Mouse (Mus musculus) kidney, adult 2 months (tissue): Measurements from ENCODE around the gene Tifa. TPM values are rescaled to one million over a fixed set of nuclear protein-coding genes. Genes with fewer than 3 reads are reported as not detected.

ENCODE experiments used
- DNase-seq: peaks from one replicate; pipeline ENCODE4 v3.0.0; 2021
- H3K27ac ChIP-seq: fragments of 200-500 bp; 2 replicates; pipeline ENCODE4 v1.5.1; 2012; ENCODE audit warnings: low read depth, low read length, control low read depth, inconsistent platforms; ENCODE audit not compliant: insufficient read depth
- H3K27me3 ChIP-seq: fragments of 200-500 bp; replicated peaks from 2 replicates; pipeline ENCODE4 v1.6.1; 2012; ENCODE audit warnings: mild to moderate bottlenecking, moderate library complexity, low read length, inconsistent platforms; ENCODE audit not compliant: control insufficient read depth, insufficient read depth
- H3K36me3 ChIP-seq: fragments of 200-500 bp; 2 replicates; pipeline ENCODE4 v1.6.1; 2012; ENCODE audit warnings: mild to moderate bottlenecking, moderate library complexity, low read length, inconsistent platforms; ENCODE audit not compliant: control insufficient read depth, insufficient read depth
- H3K4me1 ChIP-seq: fragments of 200-500 bp; 2 replicates; pipeline ENCODE4 v1.6.1; 2011; ENCODE audit warnings: low read length; ENCODE audit not compliant: control insufficient read depth, insufficient read depth
- H3K4me3 ChIP-seq: fragments of 200-500 bp; 2 replicates; pipeline ENCODE4 v1.5.1; 2011; ENCODE audit warnings: mild to moderate bottlenecking, low read depth, low read length, control low read depth; ENCODE audit not compliant: insufficient read depth
- CTCF ChIP-seq: fragments of 200-500 bp; conservative IDR thresholded peaks from 2 replicates; pipeline ENCODE4 v1.5.1; 2011; ENCODE audit warnings: low read depth, mild to moderate bottlenecking, control low read depth, low read length, moderate library complexity, mixed read lengths; ENCODE audit not compliant: insufficient read depth, insufficient read length
- POLR2A ChIP-seq: fragments of 200-500 bp; IDR thresholded peaks from one replicate; pipeline ENCODE4 v1.6.1; 2011; ENCODE audit warnings: low read depth, low read length, control low read depth
- WGBS: fragments of 180-500 bp; shearing (Covaris S2); methylation state at CpG from one replicate; pipeline ENCODE4 v1.1.7; 2018; 5-methylcytosine and 5-hydroxymethylcytosine counted together
- polyA plus RNA-seq: library from polyadenylated mRNA; depleted of rRNA; stranded (reverse); fragments of >200 nt; gene quantifications from 2 replicates; pipeline ENCODE4 v1.2.3, GENCODE M21; 2012

Gene Tifa
- polyA plus RNA-seq, 1 experiment = 4.1 TPM

DNA sequence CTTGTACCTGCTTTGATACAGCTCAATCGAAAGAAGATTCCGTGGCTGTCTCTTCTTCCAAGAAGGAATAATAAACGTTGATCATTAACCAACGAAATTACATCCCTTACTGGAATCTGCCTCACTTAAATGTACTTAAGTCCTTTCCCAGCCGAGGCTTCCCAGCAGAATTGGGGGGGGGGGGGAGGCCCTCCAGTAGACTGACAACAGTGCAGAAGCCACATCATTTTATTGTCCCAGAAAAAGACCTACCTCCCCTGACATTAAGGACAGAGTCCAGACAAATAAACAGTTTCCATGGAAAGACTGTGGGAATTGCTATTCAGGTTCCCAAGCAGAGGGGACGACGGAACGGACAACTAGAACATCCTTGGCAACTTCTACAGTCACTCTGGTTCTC lies 686 bp upstream of the Tifa start:
- WGBS = 43% methylated on average over 8 of the region's 8 CpGs
- no peak for TF ChIP-seq CTCF
- TF ChIP-seq POLR2A = no peak
- H3K36me3 ChIP-seq = no peaks in the 10 kb centered on the region
- peak overlapping the region; percentile 61 for H3K4me3 ChIP-seq
- H3K27ac ChIP-seq = no peak overlapping the region
- peaks cover 12% of the 10 kb centered on the region; the same call in 1 of the 2 replicates for H3K4me1 ChIP-seq
- no peak for DNase-seq
- H3K27me3 ChIP-seq = no peaks in the 10 kb centered on the region

DNA sequence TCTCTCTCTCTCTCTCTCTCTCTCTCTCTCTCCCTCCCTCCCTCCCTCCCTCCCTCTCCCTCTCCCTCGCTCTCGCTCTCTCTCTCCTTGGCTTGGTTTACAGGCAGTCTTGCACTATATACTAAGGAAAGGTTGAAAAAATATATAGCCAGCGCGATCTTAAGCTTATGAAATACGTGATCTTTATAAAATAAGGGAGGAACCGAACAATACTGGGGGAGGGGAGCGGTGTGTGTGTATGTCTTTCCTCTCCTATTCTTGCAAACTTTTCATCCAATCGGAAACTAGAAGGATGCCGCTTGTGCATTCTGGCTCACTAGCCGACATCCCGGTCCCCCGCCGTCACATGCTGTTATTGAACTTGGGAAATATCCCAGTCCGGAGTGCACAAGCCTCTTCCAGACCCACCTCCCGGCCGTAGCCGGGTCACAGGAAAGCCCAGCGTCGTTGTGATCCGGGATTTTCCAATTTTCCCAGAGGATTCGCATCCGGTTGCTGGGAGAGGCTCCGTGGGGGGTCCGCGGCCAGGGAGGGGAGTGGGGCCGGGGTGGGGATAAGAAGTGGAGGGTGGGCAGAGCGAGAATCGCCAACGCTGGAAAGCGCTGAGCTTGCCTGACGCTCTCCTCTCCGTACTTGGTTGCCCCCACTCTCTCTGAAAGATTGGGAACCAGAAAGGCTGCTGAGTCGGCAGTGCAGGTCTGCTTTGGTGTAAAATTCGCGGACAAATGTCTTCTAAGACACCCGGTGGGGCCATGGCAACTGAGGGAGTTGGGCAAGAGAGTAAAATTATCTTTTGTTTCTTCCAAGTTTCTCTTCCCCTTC lies 840 bp downstream of the Tifa start:
- peak; percentile 66 for DNase-seq
- Histone ChIP-seq H3K4me1 (peaks cover 12% of the 10 kb centered on the region; the same call in 1 of the 2 replicates), H3K27me3 (no peaks in the 10 kb centered on the region), H3K4me3 (peak overlapping the region; percentile 61), H3K36me3 (no peaks in the 10 kb centered on the region), H3K27ac (0 out of 2 replicates have a peak overlapping the region, but pooled peaks have one; percentile 35)
- WGBS = under 1% methylated on average over 35 of the region's 36 CpGs
- TF ChIP-seq POLR2A (no peak), CTCF (no peak)

DNA sequence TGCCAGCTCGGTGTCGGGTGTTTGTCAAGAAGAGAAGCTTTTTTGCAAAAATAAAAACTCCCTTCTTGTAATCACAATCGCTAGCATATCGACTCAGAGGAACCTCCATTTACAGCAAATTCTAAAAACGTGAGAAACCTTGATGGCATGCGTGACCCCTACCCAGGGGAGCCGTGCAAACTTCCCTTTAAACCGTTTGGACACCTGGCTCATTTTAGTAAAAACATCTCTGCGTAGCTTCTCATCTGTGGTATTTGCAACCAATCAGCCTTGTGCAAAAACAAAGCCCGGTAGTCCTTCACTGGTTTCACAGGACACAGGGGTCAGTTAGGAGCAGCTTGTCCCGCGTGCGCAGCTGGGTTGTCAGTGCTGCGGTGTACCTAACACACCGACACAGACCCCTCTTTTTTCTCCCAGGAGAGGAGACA lies 1.5 kb downstream of the Tifa start:
- peak; percentile 23 for DNase-seq
- no peaks in the 10 kb centered on the region for H3K36me3 ChIP-seq
- 0 out of 2 replicates have a peak overlapping the region, but pooled peaks have one; percentile 35 for H3K27ac ChIP-seq
- peak overlapping the region; percentile 61 for H3K4me3 ChIP-seq
- TF ChIP-seq CTCF = no peak
- no peak for TF ChIP-seq POLR2A
- H3K4me1 ChIP-seq = peaks cover 12% of the 10 kb centered on the region; the same call in 1 of the 2 replicates
- 5% methylated on average over 15 of the region's 15 CpGs for WGBS
- no peaks in the 10 kb centered on the region for H3K27me3 ChIP-seq

DNA sequence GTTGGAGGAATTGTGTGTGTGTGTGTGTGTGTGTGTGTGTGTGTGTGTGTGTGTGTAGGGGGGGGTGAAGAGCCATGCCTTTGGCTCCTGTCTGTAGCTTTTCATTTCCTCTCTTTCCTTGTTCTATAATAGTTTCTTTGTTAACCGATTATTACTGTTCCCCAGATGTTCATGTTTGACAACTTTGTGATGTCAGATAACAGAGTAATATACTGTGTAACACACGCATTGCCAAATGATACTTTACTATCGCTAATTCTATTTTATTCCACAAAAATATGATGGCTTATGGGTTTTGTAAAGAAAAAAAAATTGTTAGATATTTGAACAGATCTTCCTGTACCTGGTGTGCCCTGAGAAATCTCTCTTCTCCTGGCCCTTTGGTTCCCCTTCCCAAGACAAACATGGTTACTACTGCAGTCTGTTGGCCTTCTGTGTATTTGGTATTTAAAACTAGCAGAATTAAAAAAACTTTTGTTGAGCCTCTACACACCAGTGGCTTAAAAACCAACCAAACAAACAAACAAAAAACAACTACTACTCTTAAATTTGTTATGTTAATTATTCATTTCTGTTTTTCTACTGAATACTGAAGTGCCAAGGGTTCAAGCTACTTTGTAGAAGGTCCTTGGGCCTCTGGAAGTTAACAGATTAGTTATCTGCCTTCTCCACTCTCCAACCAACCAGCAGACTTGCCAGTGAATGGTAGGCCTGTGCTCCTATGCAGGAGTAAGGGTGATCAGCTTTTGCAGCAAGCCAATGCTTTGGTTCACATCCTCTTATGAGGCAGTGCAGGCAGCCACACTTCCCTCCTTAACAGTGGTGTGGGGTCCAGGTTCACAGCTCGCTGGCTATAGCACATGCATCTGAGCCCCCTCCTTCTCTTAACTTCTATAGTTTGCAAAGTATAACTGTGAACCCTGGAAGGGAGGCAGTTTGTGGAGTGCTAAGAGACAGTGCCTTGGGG lies 2.3 kb downstream of the Tifa start:
- DNase-seq = no peak
- Histone ChIP-seq H3K27me3 (no peaks in the 10 kb centered on the region), H3K36me3 (no peaks in the 10 kb centered on the region), H3K4me1 (peaks cover 12% of the 10 kb centered on the region; the same call in 1 of the 2 replicates), H3K4me3 (no peak overlapping the region), H3K27ac (no peak overlapping the region)
- no peak for TF ChIP-seq POLR2A
- no peak for TF ChIP-seq CTCF
- 74% methylated on average over 4 of the region's 4 CpGs for WGBS

DNA sequence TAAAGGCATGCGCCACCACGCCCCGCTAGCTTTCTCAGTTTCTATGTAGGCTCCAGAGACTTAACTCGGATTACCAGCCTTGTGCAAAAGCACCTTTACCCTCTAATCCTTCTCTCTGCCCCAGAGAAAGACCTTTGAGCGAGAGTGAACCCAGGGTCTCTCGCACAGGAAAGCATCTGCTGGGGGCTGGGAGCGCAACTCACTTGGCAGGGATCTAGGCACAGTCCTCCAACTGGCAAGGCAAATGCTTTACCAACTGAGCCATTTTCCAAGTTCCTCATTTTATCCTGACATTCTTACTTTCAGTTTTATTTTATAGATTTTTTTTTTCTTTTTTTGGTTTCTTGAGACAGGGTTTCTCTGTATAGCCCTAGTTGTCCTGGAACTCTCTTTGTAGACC lies 3.4 kb downstream of the Tifa start:
- H3K27ac ChIP-seq = no peak overlapping the region
- H3K4me1 ChIP-seq = peaks cover 13% of the 10 kb centered on the region; the same call in 1 of the 2 replicates
- TF ChIP-seq POLR2A (no peak), CTCF (no peak)
- DNase-seq = peak; percentile 60
- H3K27me3 ChIP-seq = no peaks in the 10 kb centered on the region
- WGBS = 73% methylated on average over 7 of the region's 7 CpGs
- H3K36me3 ChIP-seq = no peaks in the 10 kb centered on the region
- no peak overlapping the region for H3K4me3 ChIP-seq

DNA sequence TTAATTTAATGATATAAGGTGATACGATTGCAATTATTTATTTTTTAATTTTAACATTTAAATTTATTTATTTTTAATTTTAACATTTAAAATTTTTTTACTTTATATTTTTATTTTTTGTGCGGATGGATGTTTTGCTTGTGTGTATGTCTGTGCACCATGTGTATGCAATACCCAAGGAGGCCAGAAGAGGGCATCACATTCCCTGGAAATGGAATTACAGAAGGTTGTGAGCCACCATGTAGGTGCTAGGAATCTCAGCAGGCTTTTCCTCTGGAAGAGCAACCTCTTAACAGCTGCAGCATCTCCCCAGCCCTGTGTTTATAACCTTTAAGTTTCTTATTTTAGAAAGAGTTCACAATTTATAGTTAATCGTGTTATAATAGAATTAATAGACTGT lies 6.2 kb downstream of the Tifa start:
- no peak for TF ChIP-seq POLR2A
- Histone ChIP-seq H3K4me1 (0 out of 2 replicates have a peak, but pooled peaks cover 7% of the 10 kb centered on the region), H3K27me3 (no peaks in the 10 kb centered on the region), H3K4me3 (no peak overlapping the region), H3K36me3 (no peaks in the 10 kb centered on the region), H3K27ac (no peak overlapping the region)
- 94% methylated on average over 3 of the region's 3 CpGs for WGBS
- no peak for DNase-seq
